Mouse (Mus musculus): Measurements from ENCODE around the gene Gmfg.

Gene Gmfg

GRCm38 (mm10) chr7:28482854-28483253 lies 45.6 kb downstream of the Gmfg start:
- DNase-seq (ENCODE audit: low read depth, low spot score) = no peak

- DNase-seq (ENCODE audit: low read depth, low spot score) = no peak
These were observed 46.9 kb downstream of the Gmfg start for GRCm38 (mm10) chr7:28484192-28484591.

GRCm38 (mm10) chr7:28488030-28488491 lies 50.8 kb downstream of the Gmfg start:
- no peak for DNase-seq (ENCODE audit: low read depth, low spot score)

- DNase-seq (ENCODE audit: low read depth, low spot score) = no peak
These were observed 53.2 kb downstream of the Gmfg start for GRCm38 (mm10) chr7:28490410-28490809.

GRCm38 (mm10) chr7:28490903-28491302 lies 53.7 kb downstream of the Gmfg start:
- no peak for DNase-seq (ENCODE audit: low read depth, low spot score)

GRCm38 (mm10) chr7:28492310-28492709 lies 55.1 kb downstream of the Gmfg start:
- no peak for DNase-seq (ENCODE audit: low read depth, low spot score)

- DNase-seq (ENCODE audit: low read depth, low spot score) = no peak
These were observed 58.2 kb downstream of the Gmfg start for GRCm38 (mm10) chr7:28495426-28495825.
